Mouse (Mus musculus) erythroblast, adult 5-6 weeks (primary cell): Measurements from ENCODE around the gene Pcsk2. TPM values are rescaled to one million over a fixed set of nuclear protein-coding genes. Genes with fewer than 3 reads are reported as not detected.

Source experiments
- ATAC-seq: replicated peaks from 2 replicates; pipeline ENCODE4 v1.8.0; 2016; ENCODE audit warnings: moderate number of reproducible peaks, mild to moderate bottlenecking, moderate TSS enrichment, inconsistent platforms; ENCODE audit not compliant: poor library complexity, low FRiP score, severe bottlenecking
- total RNA-seq, 2 experiments: library from RNA; stranded (forward) in 1 of 2; stranded (reverse) in 1 of 2; fragments of 150-400 nt in 1 of 2; fragments of 200-764, 138-1000 nt in 1 of 2; gene quantifications; 2 replicates each; pipeline versions ENCODE4 v1.2.3 to v1.2.4; 2015 to 2017; ENCODE audit warnings: low replicate concordance in 2 of 2

Gene Pcsk2
- total RNA-seq, 2 experiments from 2014 or later = not detected

- no peak for ATAC-seq
These were observed 78.0 kb downstream of the Pcsk2 start for GRCm38 (mm10) chr2:143623916-143624315.

- ATAC-seq = no peak
These were observed 97.3 kb downstream of the Pcsk2 start for GRCm38 (mm10) chr2:143643305-143643704.

- no peak for ATAC-seq
These were observed 98.4 kb downstream of the Pcsk2 start for GRCm38 (mm10) chr2:143644374-143644773.

- ATAC-seq = no peak
These were observed 100.0 kb downstream of the Pcsk2 start for GRCm38 (mm10) chr2:143646001-143646400.

GRCm38 (mm10) chr2:143654621-143655020 lies 108.7 kb downstream of the Pcsk2 start:
- ATAC-seq = no peak

- ATAC-seq = no peak
These were observed 111.0 kb downstream of the Pcsk2 start for GRCm38 (mm10) chr2:143656968-143657367.

- ATAC-seq = no peak
These were observed 120.8 kb downstream of the Pcsk2 start for GRCm38 (mm10) chr2:143666785-143667184.

GRCm38 (mm10) chr2:143677869-143678268 lies 131.9 kb downstream of the Pcsk2 start:
- ATAC-seq = no peak

- no peak for ATAC-seq
These were observed 133.6 kb downstream of the Pcsk2 start for GRCm38 (mm10) chr2:143679513-143679912.

GRCm38 (mm10) chr2:143681873-143682555 lies 136.1 kb downstream of the Pcsk2 start:
- ATAC-seq = no peak

- no peak for ATAC-seq
These were observed 137.6 kb downstream of the Pcsk2 start for GRCm38 (mm10) chr2:143683513-143683912.

- no peak for ATAC-seq
These were observed 145.3 kb downstream of the Pcsk2 start for GRCm38 (mm10) chr2:143691244-143691643.

GRCm38 (mm10) chr2:143696026-143696557 lies 150.1 kb downstream of the Pcsk2 start:
- ATAC-seq = no peak

GRCm38 (mm10) chr2:143696704-143697103 lies 150.7 kb downstream of the Pcsk2 start:
- no peak for ATAC-seq

- ATAC-seq = no peak
These were observed 155.2 kb downstream of the Pcsk2 start for GRCm38 (mm10) chr2:143701141-143701540.

- ATAC-seq = no peak
These were observed 157.0 kb downstream of the Pcsk2 start for GRCm38 (mm10) chr2:143702931-143703344.

GRCm38 (mm10) chr2:143708205-143708604 lies 162.2 kb downstream of the Pcsk2 start:
- ATAC-seq = no peak

GRCm38 (mm10) chr2:143709249-143709648 lies 163.3 kb downstream of the Pcsk2 start:
- no peak for ATAC-seq

GRCm38 (mm10) chr2:143709979-143710378 lies 164.0 kb downstream of the Pcsk2 start:
- ATAC-seq = no peak

GRCm38 (mm10) chr2:143711886-143712285 lies 165.9 kb downstream of the Pcsk2 start:
- no peak for ATAC-seq

- ATAC-seq = no peak
These were observed 166.9 kb downstream of the Pcsk2 start for GRCm38 (mm10) chr2:143712901-143713300.

- no peak for ATAC-seq
These were observed 167.9 kb downstream of the Pcsk2 start for GRCm38 (mm10) chr2:143713902-143714301.
